Mouse (Mus musculus): ENCODE data around the gene Hvcn1. TPM values are rescaled to one million over a fixed set of nuclear protein-coding genes. Genes with fewer than 3 reads are reported as not detected.

The Hvcn1 gene
- polyA plus RNA-seq, 1 experiment from 2014 or later, result 15.8 TPM

DNA sequence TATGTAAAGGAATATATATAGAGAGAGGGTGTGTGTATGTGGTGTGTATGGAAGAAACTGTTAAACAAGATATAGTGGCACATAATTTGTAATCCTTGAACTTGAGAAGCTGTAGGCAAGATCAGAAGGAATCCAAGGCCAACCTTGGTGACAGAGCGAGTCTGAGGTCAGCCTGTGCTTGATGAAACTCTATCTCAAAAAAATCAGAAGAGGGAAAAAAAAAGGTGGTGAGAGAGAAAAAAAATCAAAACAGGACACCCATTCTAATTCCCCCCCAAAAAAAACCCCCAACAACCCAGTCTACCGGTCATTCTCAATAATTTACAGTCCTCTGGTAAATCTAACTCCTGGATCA lies 77.2 kb downstream of the Hvcn1 start:
- WGBS, result 23% methylated on average over 2 of the region's 2 CpGs
- Histone ChIP-seq H3K36me3 (replicated peaks) (peaks cover 22% of the 10 kb centered on the region), H3K27me3 (replicated peaks; ENCODE audit: low read depth, poor library complexity, severe bottlenecking) (peaks cover 9% of the 10 kb centered on the region), H3K9me3 (no peaks in the 10 kb centered on the region), H3K4me1 (peaks cover 40% of the 10 kb centered on the region), H3K27ac (replicated peaks) (peak overlapping the region; percentile 90; the same call in 1 of the 2 replicates), H3K4me3 (peak overlapping the region; percentile 90)
- DNase-seq (ENCODE audit: low spot score), result no peak

DNA sequence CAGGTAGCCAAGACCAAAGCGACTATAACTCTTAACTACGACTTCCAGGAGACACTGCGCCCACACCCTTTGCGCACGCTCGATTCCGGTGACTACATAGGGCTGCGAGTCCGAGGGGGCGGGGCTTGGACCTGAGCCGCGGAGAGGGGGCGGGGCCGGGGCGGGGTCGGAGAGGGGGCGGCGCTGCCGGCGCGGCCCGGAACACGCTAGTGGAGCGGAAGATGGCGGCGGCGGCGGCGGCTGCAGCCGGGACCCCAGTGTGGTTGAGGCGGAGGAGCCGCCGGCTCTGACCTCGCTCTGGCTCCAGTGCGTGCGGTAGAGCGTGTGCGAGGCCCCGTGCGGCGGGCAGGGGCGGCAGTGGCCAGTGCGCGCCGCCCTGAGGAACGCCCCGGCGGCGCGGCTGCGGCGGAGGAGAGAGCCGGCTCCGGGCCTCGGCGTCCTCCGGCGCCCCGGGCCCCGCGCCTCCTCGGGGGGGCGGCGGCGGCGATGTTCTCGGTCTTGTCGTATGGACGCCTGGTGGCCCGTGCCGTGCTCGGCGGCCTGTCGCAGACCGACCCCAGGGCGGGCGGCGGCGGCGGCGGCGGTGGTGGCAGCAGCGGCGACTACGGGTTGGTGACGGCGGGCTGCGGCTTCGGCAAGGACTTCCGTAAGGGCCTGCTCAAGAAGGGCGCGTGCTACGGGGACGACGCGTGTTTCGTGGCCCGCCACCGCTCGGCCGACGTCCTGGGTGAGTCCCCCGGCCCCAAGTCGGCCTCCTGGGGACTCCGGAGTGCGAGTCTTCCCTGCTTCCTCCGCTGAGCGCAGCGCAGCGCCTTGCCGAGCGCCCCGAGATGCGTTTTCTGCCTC lies 77.8 kb downstream of the Hvcn1 start, which contains the start of gene Pptc7:
Gene Pptc7 (plus strand): TSS at position 183 of the 846 bp plus-strand sequence.
- under 1% methylated on average over 114 of the region's 114 CpGs for WGBS
- Histone ChIP-seq H3K4me3 (peak within 1 kb of the TSS; percentile 90), H3K27me3 (replicated peaks; ENCODE audit: low read depth, poor library complexity, severe bottlenecking) (peaks cover 9% of the 10 kb centered on the region), H3K36me3 (replicated peaks) (peaks cover 28% of the 10 kb centered on the region), H3K4me1 (peaks cover 40% of the 10 kb centered on the region), H3K27ac (replicated peaks) (peak within 1 kb of the TSS; percentile 90), H3K9me3 (no peaks in the 10 kb centered on the region)
- DNase-seq (ENCODE audit: low spot score), result peak; percentile 97

DNA sequence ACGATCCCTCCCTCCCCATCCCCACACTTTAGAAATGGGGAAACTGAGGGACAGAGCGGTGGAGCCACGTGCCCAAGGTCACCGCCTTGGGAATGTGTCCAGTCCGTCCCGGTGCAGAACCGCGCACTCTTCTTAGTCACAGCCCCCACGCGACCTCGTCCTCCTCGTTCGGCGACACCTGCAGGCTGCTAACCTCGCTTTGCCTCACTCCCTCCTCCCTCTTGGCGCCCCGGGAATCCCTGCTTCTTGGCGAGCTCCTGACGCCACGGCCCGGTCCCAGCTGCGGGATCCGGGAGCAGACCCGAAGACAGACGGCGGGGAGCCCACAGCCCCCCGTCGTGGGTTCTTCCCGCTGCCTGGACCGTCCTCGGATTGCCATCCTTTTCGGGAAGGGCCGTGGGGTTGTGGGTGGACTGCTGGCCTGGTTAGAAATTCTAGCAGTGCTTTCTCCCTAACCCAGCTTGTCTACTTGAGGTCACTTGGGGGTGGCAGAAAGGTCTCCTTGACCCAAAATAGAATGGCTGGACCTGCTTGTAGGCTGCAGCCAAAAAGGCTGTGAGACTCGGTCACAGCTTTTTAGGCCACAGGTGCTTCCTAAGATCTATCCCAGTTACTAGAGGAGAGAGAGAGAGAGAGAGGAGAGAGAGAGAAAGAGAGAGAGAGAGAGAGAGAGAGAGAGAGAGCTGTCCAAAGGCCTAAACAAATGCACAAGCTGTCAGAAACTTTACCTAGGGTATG lies 78.6 kb downstream of the Hvcn1 start:
- Histone ChIP-seq H3K27ac (replicated peaks) (peak overlapping the region; percentile 90), H3K4me1 (peaks cover 34% of the 10 kb centered on the region), H3K27me3 (replicated peaks; ENCODE audit: low read depth, poor library complexity, severe bottlenecking) (peaks cover 6% of the 10 kb centered on the region; the same call in 1 of the 2 replicates), H3K4me3 (peak overlapping the region; percentile 90), H3K9me3 (peaks cover 2% of the 10 kb centered on the region; the same call in 1 of the 2 replicates), H3K36me3 (replicated peaks) (peaks cover 36% of the 10 kb centered on the region)
- 1% methylated on average over 34 of the region's 34 CpGs for WGBS
- peak; percentile 57 for DNase-seq (ENCODE audit: low spot score)

DNA sequence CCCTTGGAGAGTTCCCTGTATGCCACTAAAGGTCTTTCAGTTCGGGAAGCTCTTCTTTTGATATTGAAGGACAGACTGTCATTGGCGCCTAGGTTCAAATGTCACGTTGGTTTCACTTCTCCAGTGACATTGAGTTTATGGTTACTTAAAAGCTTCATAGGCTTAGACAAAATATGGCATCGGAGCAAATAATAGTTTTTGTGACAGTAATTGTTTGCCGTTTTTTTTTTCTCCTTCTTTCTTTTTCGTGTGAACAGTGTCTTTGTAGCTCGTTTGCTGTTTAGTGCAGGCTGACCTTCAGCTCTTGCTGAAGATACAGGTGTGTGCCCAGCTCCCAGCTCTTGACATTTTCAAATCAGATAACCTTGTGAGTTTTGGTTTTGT lies 79.2 kb downstream of the Hvcn1 start:
- H3K9me3 ChIP-seq, result peaks cover 2% of the 10 kb centered on the region; the same call in 1 of the 2 replicates
- peaks cover 28% of the 10 kb centered on the region for H3K4me1 ChIP-seq
- peaks cover 4% of the 10 kb centered on the region; the same call in 1 of the 2 replicates for H3K27me3 ChIP-seq (replicated peaks; ENCODE audit: low read depth, poor library complexity, severe bottlenecking)
- H3K36me3 ChIP-seq (replicated peaks), result peaks cover 36% of the 10 kb centered on the region
- no peak overlapping the region for H3K27ac ChIP-seq (replicated peaks)
- H3K4me3 ChIP-seq, result peak overlapping the region; percentile 90
- WGBS, result 55% methylated on average over 7 of the region's 7 CpGs
- DNase-seq (ENCODE audit: low spot score), result no peak

DNA sequence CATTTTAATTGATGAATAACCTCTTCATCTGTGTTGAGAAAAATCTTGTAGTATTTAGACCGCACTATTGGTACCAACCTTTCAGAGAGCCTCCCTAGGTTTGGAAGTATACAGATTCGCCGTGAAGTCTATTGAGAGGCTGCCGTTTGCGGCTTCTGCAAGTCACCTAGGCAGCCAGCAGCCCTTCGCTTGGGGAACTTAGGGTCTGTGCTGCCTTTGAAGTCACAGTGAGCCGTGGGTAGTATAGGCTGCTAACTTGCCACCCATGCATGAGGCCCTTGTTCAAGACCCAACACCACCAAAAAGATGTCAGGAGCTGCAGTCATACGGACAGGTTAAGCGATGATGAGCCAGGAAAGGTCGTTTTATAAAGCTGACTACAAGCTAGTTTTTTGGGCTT lies 79.6 kb downstream of the Hvcn1 start:
- Histone ChIP-seq H3K27me3 (replicated peaks; ENCODE audit: low read depth, poor library complexity, severe bottlenecking) (0 out of 2 replicates have a peak, but pooled peaks cover under 1% of the 10 kb centered on the region), H3K36me3 (replicated peaks) (peaks cover 36% of the 10 kb centered on the region), H3K4me1 (peaks cover 25% of the 10 kb centered on the region), H3K27ac (replicated peaks) (no peak overlapping the region), H3K4me3 (peak overlapping the region; percentile 90; the same call in 1 of the 2 replicates), H3K9me3 (peaks cover 2% of the 10 kb centered on the region; the same call in 1 of the 2 replicates)
- 89% methylated on average over 10 of the region's 10 CpGs for WGBS
- no peak for DNase-seq (ENCODE audit: low spot score)

DNA sequence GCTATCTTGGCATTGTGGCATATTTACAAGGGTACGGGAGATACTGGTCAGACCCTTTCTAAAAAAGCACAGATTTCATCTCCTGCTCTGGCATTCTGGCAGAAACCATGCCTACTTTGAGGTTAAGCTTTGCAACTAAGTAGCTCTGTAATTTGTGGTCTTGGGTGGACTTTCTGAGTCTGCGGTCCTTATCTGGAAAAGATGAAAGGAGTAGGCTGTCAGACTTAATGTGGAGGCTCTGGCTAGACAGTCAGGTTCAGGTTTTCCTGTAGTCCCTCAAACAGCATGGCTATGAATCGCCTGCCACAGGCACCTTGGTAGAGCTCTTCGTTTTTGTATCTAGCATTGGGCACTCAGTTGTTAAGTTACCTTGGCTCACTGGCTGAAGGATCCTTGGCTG lies 80.4 kb downstream of the Hvcn1 start:
- H3K27me3 ChIP-seq (replicated peaks; ENCODE audit: low read depth, poor library complexity, severe bottlenecking), result no peaks in the 10 kb centered on the region
- WGBS, result 92% methylated on average over 4 of the region's 4 CpGs
- H3K4me1 ChIP-seq, result peaks cover 28% of the 10 kb centered on the region
- no peak for DNase-seq (ENCODE audit: low spot score)
- H3K4me3 ChIP-seq, result no peak overlapping the region
- H3K36me3 ChIP-seq (replicated peaks), result peaks cover 36% of the 10 kb centered on the region
- H3K9me3 ChIP-seq, result peaks cover 2% of the 10 kb centered on the region; the same call in 1 of the 2 replicates
- H3K27ac ChIP-seq (replicated peaks), result no peak overlapping the region

DNA sequence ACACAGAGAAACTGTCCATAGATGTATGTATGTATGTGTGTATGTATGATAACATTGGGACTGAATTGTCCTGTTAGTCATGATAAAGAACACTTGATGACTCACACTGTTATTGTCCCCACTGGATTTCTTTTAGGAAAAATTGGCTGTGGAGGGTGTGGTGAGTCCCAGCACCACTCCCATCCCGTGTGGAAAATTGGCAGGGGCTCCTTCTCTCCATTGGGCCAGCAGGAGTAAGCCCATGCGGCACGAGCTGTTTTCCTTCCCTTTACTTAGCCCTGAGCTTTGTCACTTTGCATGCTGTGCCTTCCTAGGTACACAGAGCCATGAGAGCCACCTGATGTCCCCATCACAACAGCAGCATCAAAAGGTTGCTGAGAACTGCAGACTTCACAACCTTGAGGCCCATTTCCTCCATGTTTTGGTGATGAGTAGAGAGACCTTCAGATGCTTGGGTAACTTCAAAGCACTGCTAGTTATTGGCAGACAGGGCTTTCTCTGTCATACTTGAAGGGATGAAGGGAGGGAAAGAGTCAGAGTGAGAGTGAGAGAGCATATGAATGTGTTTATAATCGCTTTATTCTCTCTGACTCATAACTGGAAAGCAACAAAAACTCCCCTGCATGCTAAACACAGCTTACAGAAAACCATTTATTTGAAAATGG lies 81.7 kb downstream of the Hvcn1 start:
- WGBS, result 94% methylated on average over 4 of the region's 4 CpGs
- Histone ChIP-seq H3K27me3 (replicated peaks; ENCODE audit: low read depth, poor library complexity, severe bottlenecking) (no peaks in the 10 kb centered on the region), H3K4me1 (peaks cover 37% of the 10 kb centered on the region), H3K4me3 (no peak overlapping the region), H3K27ac (replicated peaks) (no peak overlapping the region), H3K9me3 (peaks cover 2% of the 10 kb centered on the region; the same call in 1 of the 2 replicates), H3K36me3 (replicated peaks) (peaks cover 36% of the 10 kb centered on the region)
- DNase-seq (ENCODE audit: low spot score), result no peak

DNA sequence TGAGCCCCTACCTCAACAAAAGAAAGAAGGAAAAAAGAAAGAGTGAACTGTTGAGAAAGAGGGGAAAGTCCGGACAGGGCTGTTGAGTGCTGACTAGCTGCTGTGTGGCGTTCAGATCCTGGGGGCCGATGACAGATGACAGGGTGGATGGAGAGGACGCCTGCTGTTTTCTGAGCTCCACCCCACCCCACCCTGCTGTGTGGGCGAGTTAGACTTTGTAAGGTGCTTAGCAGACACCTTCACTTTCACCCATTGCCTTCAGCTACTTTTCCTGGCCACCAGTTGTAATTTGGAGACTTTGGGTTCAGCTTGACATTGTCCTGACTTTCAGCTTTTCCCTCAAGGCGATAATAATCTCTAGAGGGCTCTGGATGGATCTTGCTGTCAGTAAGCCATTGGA lies 84.5 kb downstream of the Hvcn1 start:
- 67% methylated on average over 6 of the region's 6 CpGs for WGBS

More for the DNA sequence above, 84.5 kb downstream of the Hvcn1 start:
- peaks cover 31% of the 10 kb centered on the region for H3K4me1 ChIP-seq
- no peak overlapping the region for H3K4me3 ChIP-seq
- DNase-seq (ENCODE audit: low spot score), result no peak
- peaks cover 2% of the 10 kb centered on the region; the same call in 1 of the 2 replicates for H3K9me3 ChIP-seq
- no peak overlapping the region for H3K27ac ChIP-seq (replicated peaks)
- peaks cover 35% of the 10 kb centered on the region for H3K36me3 ChIP-seq (replicated peaks)
- H3K27me3 ChIP-seq (replicated peaks; ENCODE audit: low read depth, poor library complexity, severe bottlenecking), result no peaks in the 10 kb centered on the region

Other genes with a start within 250 kb of the Hvcn1 start
- 4.9 and 5.1 TPM in 2 replicates for gene Cux2, start 156.7 kb upstream of the Hvcn1 start, polyA plus RNA-seq (2016; fragmentation: Nextera tagmentation; extraction: Ambion mirVana)
- 0.57 TPM in 1 of 2 replicates, not detected in the other for gene Myl2, start 105.9 kb upstream of the Hvcn1 start, polyA plus RNA-seq (2016; fragmentation: Nextera tagmentation; extraction: Ambion mirVana)
- not detected in 2 replicates for gene Ccdc63, start 66.0 kb upstream of the Hvcn1 start, polyA plus RNA-seq (2016; fragmentation: Nextera tagmentation; extraction: Ambion mirVana)
- gene Ppp1cc, start 48.5 kb upstream of the Hvcn1 start, polyA plus RNA-seq (2016; fragmentation: Nextera tagmentation; extraction: Ambion mirVana), result 296 and 318 TPM in 2 replicates
- 4.8 and 5.5 TPM in 2 replicates for gene Tctn1, start 57.7 kb downstream of the Hvcn1 start, polyA plus RNA-seq (2016; fragmentation: Nextera tagmentation; extraction: Ambion mirVana)
- 8.0 and 8.9 TPM in 2 replicates for gene Pptc7, start 77.6 kb downstream of the Hvcn1 start, polyA plus RNA-seq (2016; fragmentation: Nextera tagmentation; extraction: Ambion mirVana)
- 11.4 and 12.6 TPM in 2 replicates for gene Rad9b, start 147.4 kb downstream of the Hvcn1 start, polyA plus RNA-seq (2016; fragmentation: Nextera tagmentation; extraction: Ambion mirVana)
- 194 and 197 TPM in 2 replicates for gene Vps29, start 147.6 kb downstream of the Hvcn1 start, polyA plus RNA-seq (2016; fragmentation: Nextera tagmentation; extraction: Ambion mirVana)
- gene Gpn3, start 165.1 kb downstream of the Hvcn1 start, polyA plus RNA-seq (2016; fragmentation: Nextera tagmentation; extraction: Ambion mirVana), result 89.8 and 94.6 TPM in 2 replicates
- 89.2 TPM in 2 replicates for gene Fam216a, start 165.6 kb downstream of the Hvcn1 start, polyA plus RNA-seq (2016; fragmentation: Nextera tagmentation; extraction: Ambion mirVana)
- 85.5 and 93.8 TPM in 2 replicates for gene Arpc3, start 185.1 kb downstream of the Hvcn1 start, polyA plus RNA-seq (2016; fragmentation: Nextera tagmentation; extraction: Ambion mirVana)
- 60.4 and 63.2 TPM in 2 replicates for gene Anapc7, start 214.9 kb downstream of the Hvcn1 start, polyA plus RNA-seq (2016; fragmentation: Nextera tagmentation; extraction: Ambion mirVana)

All from embryonic facial prominence, embryonic 10.5 days (tissue).